Mouse (Mus musculus): Measurements from ENCODE around the gene Tyw5.

Gene Tyw5

DNA sequence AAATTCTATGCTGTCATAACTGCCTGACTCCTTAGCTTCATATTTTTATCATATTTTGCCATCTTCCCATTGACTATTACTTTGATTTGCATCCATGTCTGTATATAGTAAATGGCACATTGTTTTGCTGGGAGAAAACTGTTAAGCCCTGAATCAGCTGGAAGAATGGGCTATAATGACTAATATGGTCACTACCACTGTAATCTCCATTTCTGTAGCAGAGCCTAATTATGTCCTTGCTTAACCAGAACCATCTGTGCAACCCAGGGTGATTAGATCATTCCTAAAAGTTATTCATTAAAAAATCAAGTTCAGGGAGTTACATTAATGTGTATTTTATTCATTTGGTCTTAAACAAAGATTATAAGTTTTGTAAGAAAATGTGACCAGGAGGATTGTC, 20.4 kb downstream of the Tyw5 start:
- DNase-seq, result no peak

- peak; percentile 98 for DNase-seq
Measured at GRCm38 (mm10) chr1:57377376-57378341, 29.2 kb downstream of the Tyw5 start, which contains the start of gene 1700066M21Rik. 1700066M21Rik (plus strand) TSS chr1:57377620.

- no peak for DNase-seq
Measured at GRCm38 (mm10) chr1:57376806-57377205, 30.1 kb downstream of the Tyw5 start.

DNA sequence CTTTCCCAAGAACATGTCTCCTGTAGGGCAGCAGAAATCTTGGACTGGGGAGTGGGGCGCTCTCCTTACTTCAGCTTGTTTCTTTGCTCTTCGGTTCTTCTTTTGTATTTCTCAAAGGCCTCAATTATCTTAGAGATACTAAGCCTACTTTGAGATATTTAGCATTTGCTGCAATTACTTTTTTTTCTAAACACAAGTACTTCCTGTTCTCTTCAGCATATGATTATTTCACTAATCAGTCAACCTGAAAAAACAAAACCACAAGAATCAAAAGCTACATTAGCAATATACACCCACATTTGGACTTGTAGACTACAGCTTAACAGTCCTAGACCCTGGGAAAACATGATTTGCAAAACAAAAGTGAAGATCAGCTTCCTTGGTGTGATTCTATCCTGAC, 31.6 kb downstream of the Tyw5 start:
- no peak for DNase-seq

- DNase-seq, result no peak
Measured at GRCm38 (mm10) chr1:57370451-57370850, 36.5 kb downstream of the Tyw5 start.

- no peak for DNase-seq
Measured at GRCm38 (mm10) chr1:57369111-57369510, 37.8 kb downstream of the Tyw5 start.

- DNase-seq, result no peak
Measured at GRCm38 (mm10) chr1:57367446-57367845, 39.5 kb downstream of the Tyw5 start.

DNA sequence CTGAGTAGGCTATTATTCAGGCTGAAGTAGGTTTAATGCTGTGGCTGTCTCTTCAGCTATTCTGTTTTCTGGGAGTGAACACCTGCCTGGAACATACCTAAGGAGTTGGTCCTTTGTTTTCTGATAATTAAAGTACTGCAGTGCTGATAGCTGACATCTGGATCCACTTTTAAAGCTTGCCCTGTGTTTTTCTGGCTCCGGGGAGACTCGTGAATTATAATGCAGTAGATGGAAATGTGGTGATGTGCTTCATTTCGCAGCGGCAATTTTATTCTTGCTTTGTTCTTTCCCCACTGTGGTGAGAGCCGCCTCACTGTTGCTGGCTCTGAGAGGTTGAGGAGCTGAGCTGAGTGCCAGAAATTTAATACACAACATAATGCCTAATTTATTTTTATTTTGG, 48.4 kb downstream of the Tyw5 start:
- no peak for DNase-seq

GRCm38 (mm10) chr1:57351941-57352340, 55.0 kb downstream of the Tyw5 start:
- DNase-seq, result peak; percentile 9

DNA sequence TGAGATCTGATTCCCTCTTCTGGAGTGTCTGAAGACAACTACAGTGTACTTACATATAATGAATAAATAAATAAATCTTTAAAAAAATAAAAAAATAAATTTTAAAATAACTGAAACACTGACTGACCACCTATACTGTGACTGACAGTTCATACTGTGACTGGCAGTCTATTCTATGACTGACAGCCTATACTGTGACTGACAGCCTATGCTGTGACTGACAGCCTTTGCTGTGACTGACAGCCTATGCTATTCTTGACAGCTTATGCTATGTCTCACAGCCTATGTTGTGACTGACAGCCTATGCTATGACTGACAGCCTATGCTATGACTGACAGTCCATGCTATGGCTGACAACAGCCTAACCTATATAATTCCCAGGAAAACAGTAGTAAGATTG, 59.4 kb downstream of the Tyw5 start:
- no peak for DNase-seq

DNA sequence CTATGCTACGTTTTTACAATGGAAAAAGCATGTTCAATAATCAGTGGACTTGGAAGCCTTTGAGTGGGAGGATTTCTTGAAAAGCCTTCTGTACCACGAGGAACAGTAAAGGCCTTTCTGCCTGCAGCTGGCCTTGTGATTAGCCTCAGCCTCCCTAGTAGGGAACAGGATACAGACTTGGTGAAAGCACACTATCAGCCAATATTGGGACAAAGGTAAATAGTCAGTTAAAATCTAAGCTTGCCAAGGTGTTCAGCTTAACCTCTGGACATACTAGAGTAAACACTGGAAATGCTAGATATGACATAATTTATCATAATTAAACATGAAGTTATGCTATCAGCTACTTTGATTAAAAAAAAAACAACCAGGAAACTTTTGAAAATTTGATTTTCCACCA, 65.7 kb downstream of the Tyw5 start:
- DNase-seq, result no peak

DNA sequence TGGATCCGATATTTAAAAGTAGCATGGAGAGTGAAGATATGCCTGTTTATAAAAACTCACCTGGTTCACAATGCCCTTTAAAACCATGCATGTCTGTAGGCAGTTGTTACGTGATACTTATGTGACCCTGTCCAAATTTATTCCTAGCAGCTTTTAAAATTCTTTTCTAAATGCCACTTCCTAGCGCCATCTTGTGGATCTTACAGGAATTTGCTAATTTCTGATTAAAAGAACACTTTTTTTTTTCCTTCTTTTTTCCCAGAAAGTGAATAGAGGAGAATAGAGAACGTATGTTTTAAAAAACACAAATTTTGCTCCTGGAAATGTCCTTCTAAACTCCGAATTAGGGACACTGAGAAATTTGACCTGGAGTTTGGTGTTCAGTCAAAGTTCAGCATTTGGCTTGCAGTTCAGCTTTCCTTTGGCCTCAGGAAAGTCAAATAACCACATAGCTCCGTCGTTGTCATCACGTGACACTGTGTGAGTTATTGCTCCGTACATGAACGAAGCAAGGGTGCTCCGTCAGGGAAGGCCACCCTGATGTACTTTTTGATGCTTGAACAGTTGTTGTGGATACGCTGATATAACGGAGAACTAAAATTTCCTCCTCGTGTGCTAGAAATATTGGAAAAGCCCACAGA, 67.6 kb downstream of the Tyw5 start:
- DNase-seq, result no peak
